24 mouse cellular contexts compared by ENCODE assay signal in genomic region chr1:42241172-42241571, GRCm38 (mm10).
DNase-seq lines count a peak whose midpoint lies in the region; ATAC-seq and TF ChIP-seq lines count a peak whose summit lies in the region.
"Had no signal": no experiment of that assay in that cellular context is flagged by ENCODE, and none has a peak within 500 bp of the region (broad histone marks: within the 10 kb centered on the region; RNA-seq: fewer than 3 reads in every experiment).

No protein-coding gene starts in this region.

- 82% methylated on average over 9 of the region's 9 CpGs for whole genome bisulfite sequencing in forebrain, embryonic 10.5 days
- WGBS in forebrain, embryonic 13.5 days: 41% methylated on average over 9 of the region's 9 CpGs
- WGBS in heart, embryonic 12.5 days: 59% methylated on average over 9 of the region's 9 CpGs
- 41% methylated on average over 9 of the region's 9 CpGs for WGBS in intestine, embryonic 14.5 days
- 45% methylated on average over 9 of the region's 9 CpGs for WGBS in intestine, embryonic 15.5 days
- WGBS in forebrain, postnatal 0 days: 33% methylated on average over 9 of the region's 9 CpGs

- H3K4me3 ChIP-seq in forebrain, embryonic 10.5 days: no peak overlapping the region
- no peak overlapping the region for H3K4me3 ChIP-seq in forebrain, embryonic 13.5 days
- H3K4me3 ChIP-seq in heart, embryonic 12.5 days: no peak overlapping the region
- no peak overlapping the region for H3K4me3 ChIP-seq in intestine, embryonic 14.5 days (ENCODE audit: low read depth, low read length)
- H3K4me3 ChIP-seq in intestine, embryonic 15.5 days (replicated peaks): no peak overlapping the region
- H3K4me3 ChIP-seq in forebrain, postnatal 0 days (ENCODE audit: low read depth, low read length): no peak overlapping the region
- H3K4me3 ChIP-seq: embryonic facial prominence, embryonic 12.5 days; embryonic facial prominence, embryonic 15.5 days; heart, embryonic 13.5 days had no signal

- no peak for ATAC-seq in forebrain, embryonic 13.5 days
- ATAC-seq in heart, embryonic 12.5 days (ENCODE audit: insufficient number of reproducible peaks, low FRiP score): no peak
- no peak for ATAC-seq in intestine, embryonic 14.5 days (replicated peaks; ENCODE audit: low FRiP score, low TSS enrichment, low read depth)
- ATAC-seq in intestine, embryonic 15.5 days: no peak
- ATAC-seq in forebrain, postnatal 0 days: no peak
- ATAC-seq: activated CD4-positive, CD25-positive, alpha-beta regulatory T cell, adult 4 months; hindbrain, postnatal 0 days; inflammation-experienced regulatory T-cells, adult 6 months had no signal

- 0 out of 2 replicates have a peak, but pooled peaks cover 7% of the 10 kb centered on the region for H3K27me3 ChIP-seq in forebrain, embryonic 10.5 days (ENCODE audit: poor library complexity, severe bottlenecking)
- no peaks in the 10 kb centered on the region for H3K27me3 ChIP-seq in forebrain, embryonic 13.5 days
- H3K27me3 ChIP-seq in heart, embryonic 12.5 days (replicated peaks): no peaks in the 10 kb centered on the region
- no peaks in the 10 kb centered on the region for H3K27me3 ChIP-seq in intestine, embryonic 14.5 days (replicated peaks; ENCODE audit: control insufficient read depth, insufficient read depth, low read length)
- H3K27me3 ChIP-seq in intestine, embryonic 15.5 days (replicated peaks): no peaks in the 10 kb centered on the region
- H3K27me3 ChIP-seq in forebrain, postnatal 0 days (ENCODE audit: insufficient read depth, low read length): no peaks in the 10 kb centered on the region
- H3K27me3 ChIP-seq: embryonic facial prominence, embryonic 12.5 days; embryonic facial prominence, embryonic 15.5 days; heart, embryonic 13.5 days had no signal

- intact Hi-C loops in left cerebral cortex, postnatal 14 days (cut with DNase I): loop anchor here (5.0 to 10.0 kb wide), 3 partner anchors 339 to 1366 kb away; no protein-coding TSS in a partner anchor

- 0 out of 2 replicates have a peak overlapping the region, but pooled peaks have one; percentile 3 for H3K27ac ChIP-seq in forebrain, embryonic 10.5 days
- no peak overlapping the region for H3K27ac ChIP-seq in forebrain, embryonic 13.5 days
- no peak overlapping the region for H3K27ac ChIP-seq in heart, embryonic 12.5 days (ENCODE audit: poor library complexity, severe bottlenecking)
- no peak overlapping the region for H3K27ac ChIP-seq in intestine, embryonic 14.5 days (ENCODE audit: low read depth)
- H3K27ac ChIP-seq in intestine, embryonic 15.5 days: no peak overlapping the region
- 0 out of 2 replicates have a peak overlapping the region, but pooled peaks have one; percentile 89 for H3K27ac ChIP-seq in forebrain, postnatal 0 days (ENCODE audit: low read depth, low read length)
- H3K27ac ChIP-seq: embryonic facial prominence, embryonic 12.5 days; embryonic facial prominence, embryonic 15.5 days; heart, embryonic 13.5 days; hindbrain, embryonic 14.5 days; hindbrain, postnatal 0 days had no signal

- H3K4me2 ChIP-seq in forebrain, embryonic 13.5 days: no peak overlapping the region
- no peak overlapping the region for H3K4me2 ChIP-seq in heart, embryonic 12.5 days
- H3K4me2 ChIP-seq in intestine, embryonic 14.5 days (ENCODE audit: low read length): no peak overlapping the region
- H3K4me2 ChIP-seq in intestine, embryonic 15.5 days (replicated peaks): no peak overlapping the region
- H3K4me2 ChIP-seq in forebrain, postnatal 0 days (ENCODE audit: low read depth): no peak overlapping the region
- H3K4me2 ChIP-seq: embryonic facial prominence, embryonic 12.5 days; embryonic facial prominence, embryonic 15.5 days; heart, embryonic 13.5 days; hindbrain, embryonic 14.5 days had no signal

- no peaks in the 10 kb centered on the region for H3K9me3 ChIP-seq in forebrain, embryonic 10.5 days
- H3K9me3 ChIP-seq in forebrain, embryonic 13.5 days (replicated peaks): no peaks in the 10 kb centered on the region
- no peaks in the 10 kb centered on the region for H3K9me3 ChIP-seq in heart, embryonic 12.5 days (replicated peaks)
- no peaks in the 10 kb centered on the region for H3K9me3 ChIP-seq in intestine, embryonic 14.5 days (ENCODE audit: control insufficient read depth, low read length)
- H3K9me3 ChIP-seq in intestine, embryonic 15.5 days: no peaks in the 10 kb centered on the region
- no peaks in the 10 kb centered on the region for H3K9me3 ChIP-seq in forebrain, postnatal 0 days (ENCODE audit: low read length)
- H3K9me3 ChIP-seq: embryonic facial prominence, embryonic 12.5 days; embryonic facial prominence, embryonic 15.5 days; heart, embryonic 13.5 days had no signal

- no peak for DNase-seq in forebrain, embryonic 10.5 days (ENCODE audit: extremely low spot score, low spot score)
- peak; percentile 62 for DNase-seq in heart, adult 11 months
- peak; percentile 41 for DNase-seq in intestine, embryonic 14.5 days (ENCODE audit: low spot score)
- no peak for DNase-seq in forebrain, postnatal 0 days
- no peak for DNase-seq in left cerebral cortex, postnatal 14 days (ENCODE audit: low spot score in 2 of 2)
- DNase-seq: adrenal gland, adult 8-10 months; adrenal gland, postnatal 25 days; cerebellum, adult 18-20 months; cerebellum, adult 9-11 months; cerebellum, postnatal 25 days; gastrocnemius, postnatal 10 days; gastrocnemius, postnatal 36 days; kidney, adult 11 months; kidney, adult 8-10 months had no signal

- no peak overlapping the region for H3K9ac ChIP-seq in forebrain, embryonic 13.5 days
- no peak overlapping the region for H3K9ac ChIP-seq in heart, embryonic 12.5 days
- H3K9ac ChIP-seq in intestine, embryonic 14.5 days (ENCODE audit: low read length): no peak overlapping the region
- no peak overlapping the region for H3K9ac ChIP-seq in intestine, embryonic 15.5 days
- H3K9ac ChIP-seq in forebrain, postnatal 0 days: no peak overlapping the region
- H3K9ac ChIP-seq: embryonic facial prominence, embryonic 12.5 days; embryonic facial prominence, embryonic 15.5 days; heart, embryonic 13.5 days; hindbrain, embryonic 14.5 days had no signal

- no peaks in the 10 kb centered on the region for H3K36me3 ChIP-seq in forebrain, embryonic 10.5 days (replicated peaks)
- H3K36me3 ChIP-seq in forebrain, embryonic 13.5 days (ENCODE audit: poor library complexity, severe bottlenecking): no peaks in the 10 kb centered on the region
- H3K36me3 ChIP-seq in heart, embryonic 12.5 days: no peaks in the 10 kb centered on the region
- H3K36me3 ChIP-seq in intestine, embryonic 14.5 days (ENCODE audit: control insufficient read depth, insufficient read depth, low read length): no peaks in the 10 kb centered on the region
- no peaks in the 10 kb centered on the region for H3K36me3 ChIP-seq in intestine, embryonic 15.5 days
- no peaks in the 10 kb centered on the region for H3K36me3 ChIP-seq in forebrain, postnatal 0 days (ENCODE audit: insufficient read depth)
- H3K36me3 ChIP-seq: embryonic facial prominence, embryonic 12.5 days; embryonic facial prominence, embryonic 15.5 days; heart, embryonic 13.5 days had no signal

- peaks cover 34% of the 10 kb centered on the region for H3K4me1 ChIP-seq in forebrain, embryonic 10.5 days
- peaks cover 35% of the 10 kb centered on the region for H3K4me1 ChIP-seq in forebrain, embryonic 13.5 days
- peaks cover 15% of the 10 kb centered on the region for H3K4me1 ChIP-seq in heart, embryonic 12.5 days (replicated peaks)
- H3K4me1 ChIP-seq in intestine, embryonic 14.5 days (replicated peaks; ENCODE audit: control insufficient read depth, insufficient read depth, low read length): peaks cover 11% of the 10 kb centered on the region
- H3K4me1 ChIP-seq in intestine, embryonic 15.5 days (replicated peaks): peaks cover 6% of the 10 kb centered on the region; the same call in 1 of the 2 replicates
- H3K4me1 ChIP-seq in forebrain, postnatal 0 days (ENCODE audit: insufficient read depth): peaks cover 21% of the 10 kb centered on the region
- H3K4me1 ChIP-seq: embryonic facial prominence, embryonic 15.5 days; heart, embryonic 13.5 days had no signal

- no peak for TF ChIP-seq CTCF in forebrain, postnatal 0 days (IDR thresholded peaks at IDR 0.05; ENCODE audit: low read depth)

Comparison
In these comparisons a context has a peak if more than half of its experiments do, and no peak if none do; other contexts are left out.
1. H3K27ac ChIP-seq: peak in forebrain, embryonic 10.5 days (single experiment) and forebrain, postnatal 0 days (single experiment); none in forebrain, embryonic 13.5 days (single experiment), heart, embryonic 12.5 days (single experiment), intestine, embryonic 14.5 days (single experiment) and intestine, embryonic 15.5 days (single experiment).
2. DNase-seq: peak in heart, adult 11 months (single experiment) and intestine, embryonic 14.5 days (single experiment); none in forebrain, embryonic 10.5 days (single experiment), forebrain, postnatal 0 days (single experiment) and left cerebral cortex, postnatal 14 days (0 of 2).